Comparison of ENCODE assay signal across 11 mouse cellular contexts in genomic region chr7:15963798-15964652, GRCm38 (mm10). TPM values are rescaled to one million over a fixed set of nuclear protein-coding genes. Genes with fewer than 3 reads are reported as not detected.
A peak's percentile ranks its signal among the peaks of the same experiment; 100 is the strongest.
DNase-seq lines count a peak whose midpoint lies in the region; ATAC-seq lines count a peak whose summit lies in the region.
"Had no signal": no experiment of that assay in that cellular context is flagged by ENCODE, and none has a peak within 500 bp of the region (broad histone marks: within the 10 kb centered on the region; RNA-seq: fewer than 3 reads in every experiment).

No protein-coding gene starts in this region.

- 76% methylated on average over 32 of the region's 32 CpGs for WGBS in kidney, embryonic 16.5 days

- H3K27me3 ChIP-seq in kidney, embryonic 16.5 days (ENCODE audit: insufficient read depth, low read length), result no peaks in the 10 kb centered on the region
- H3K27me3 ChIP-seq: hindbrain, embryonic 15.5 days had no signal

- no peak for ATAC-seq in CD4-positive, CD25-positive, alpha-beta regulatory T cell, adult 4 months
- no peak for ATAC-seq in kidney, embryonic 16.5 days (ENCODE audit: low FRiP score, low TSS enrichment)

- peak overlapping the region; percentile 5; the same call in 1 of the 2 replicates for H3K4me3 ChIP-seq in kidney, embryonic 16.5 days (ENCODE audit: low read length)
- H3K4me3 ChIP-seq: hindbrain, embryonic 15.5 days; liver, embryonic 15.5 days had no signal

- peaks cover 25% of the 10 kb centered on the region for H3K4me1 ChIP-seq in kidney, embryonic 16.5 days (ENCODE audit: insufficient read depth, low read length)

- no peak overlapping the region for H3K27ac ChIP-seq in kidney, embryonic 16.5 days (ENCODE audit: low read length)
- H3K27ac ChIP-seq: hindbrain, embryonic 15.5 days; liver, embryonic 15.5 days had no signal

- DNase-seq in CD4-positive, CD25-positive, alpha-beta regulatory T cell, adult 2 months (ENCODE audit: low read depth, low spot score), result peak; percentile 1
- no peak for DNase-seq in kidney, adult 9 months
- peak; percentile 71 for DNase-seq in MEL-GATA-1-ER (ENCODE audit: extremely low read depth, low read depth)
- peak; percentile 43 for DNase-seq in kidney, postnatal 14 days
- no peak for DNase-seq in layer of hippocampus, adult 9-11 months
- DNase-seq in cerebellum, postnatal 25 days, result no peak
- DNase-seq: layer of hippocampus, postnatal 36 days had no signal

- no peaks in the 10 kb centered on the region for H3K9me3 ChIP-seq in kidney, embryonic 16.5 days (ENCODE audit: low read length)
- H3K9me3 ChIP-seq: hindbrain, embryonic 15.5 days; liver, embryonic 15.5 days had no signal

- no peaks in the 10 kb centered on the region for H3K36me3 ChIP-seq in kidney, embryonic 16.5 days (ENCODE audit: insufficient read depth, low read length)
- H3K36me3 ChIP-seq: hindbrain, embryonic 15.5 days; liver, embryonic 15.5 days had no signal

- no peak overlapping the region for H3K9ac ChIP-seq in kidney, embryonic 16.5 days (replicated peaks; ENCODE audit: low read length)
- H3K9ac ChIP-seq: hindbrain, embryonic 15.5 days; liver, embryonic 15.5 days had no signal

- peak overlapping the region; percentile 5; the same call in 1 of the 2 replicates for H3K4me2 ChIP-seq in kidney, embryonic 16.5 days (replicated peaks; ENCODE audit: low read depth, low read length)
- H3K4me2 ChIP-seq: hindbrain, embryonic 15.5 days; liver, embryonic 15.5 days had no signal

RNA-seq across cellular contexts. Expression of gene Ehd2, which starts 3.3 kb away (rescaled TPM):
- under 1 TPM; 0.07 to 0.15 TPM for polyA plus RNA-seq in CD4-positive, CD25-positive, alpha-beta regulatory T cell, adult 4 months (2017; shearing (Covaris generic))
- polyA plus RNA-seq in kidney, embryonic 16.5 days (2015; fragmentation: Nextera tagmentation; extraction: Ambion mirVana), result 36.8 and 37.9 TPM in 2 replicates

RNA-seq across cellular contexts. Expression of gene Nop53, which starts 18.2 kb away (rescaled TPM):
- polyA plus RNA-seq in CD4-positive, CD25-positive, alpha-beta regulatory T cell, adult 4 months (2017; shearing (Covaris generic)), result 100 to 1,000 TPM; 244 to 324 TPM
- polyA plus RNA-seq in kidney, embryonic 16.5 days (2015; fragmentation: Nextera tagmentation; extraction: Ambion mirVana), result 198 and 212 TPM in 2 replicates

RNA-seq across cellular contexts. Expression of gene Selenow, which starts 41.8 kb away (rescaled TPM):
- 100 to 1,000 TPM; 912 to 987 TPM for polyA plus RNA-seq in CD4-positive, CD25-positive, alpha-beta regulatory T cell, adult 4 months (2017; shearing (Covaris generic))
- 690 and 706 TPM in 2 replicates for polyA plus RNA-seq in kidney, embryonic 16.5 days (2015; fragmentation: Nextera tagmentation; extraction: Ambion mirVana)

Comparison
In these comparisons a context has a peak if more than half of its experiments do, and no peak if none do; other contexts are left out.
1. DNase-seq: peak in CD4-positive, CD25-positive, alpha-beta regulatory T cell, adult 2 months (single experiment), MEL-GATA-1-ER (single experiment) and kidney, postnatal 14 days (single experiment); none in kidney, adult 9 months (single experiment), layer of hippocampus, adult 9-11 months (single experiment) and cerebellum, postnatal 25 days (0 of 2).
2. RNA of gene Ehd2, which starts 3.3 kb away (polyA plus RNA-seq): 36.8 to 37.9 TPM in kidney, embryonic 16.5 days; 0.07 to 0.15 TPM in CD4-positive, CD25-positive, alpha-beta regulatory T cell, adult 4 months; every median in the first group is over 10 times any median in the second.